Mouse (Mus musculus) neural tube, embryonic 12.5 days (tissue): ENCODE measurements around the gene Usp30. TPM values are rescaled to one million over a fixed set of nuclear protein-coding genes. Genes with fewer than 3 reads are reported as not detected.

Experiments used
- ATAC-seq: fragments of 200-750 bp; cut with Nextera tagmentation; 2 replicates; pipeline ENCODE4 v1.8.0; 2017; ENCODE audit warnings: low read depth, mild to moderate bottlenecking, moderate TSS enrichment, moderate library complexity; ENCODE audit not compliant: low FRiP score
- H3K27ac ChIP-seq: fragments of 300-500 bp; sonication (generic); 2 replicates; pipeline ENCODE4 v1.5.1; 2016
- H3K27me3 ChIP-seq: fragments of 300-500 bp; sonication (generic); replicated peaks from 2 replicates; pipeline ENCODE4 v1.6.1; 2016; ENCODE audit warnings: mild to moderate bottlenecking
- H3K36me3 ChIP-seq: fragments of 300-500 bp; sonication (generic); 2 replicates; pipeline ENCODE4 v1.6.1; 2016; ENCODE audit warnings: mild to moderate bottlenecking
- H3K4me1 ChIP-seq: fragments of 300-500 bp; sonication (generic); 2 replicates; pipeline ENCODE4 v1.6.1; 2016
- H3K4me2 ChIP-seq: fragments of 300-500 bp; sonication (generic); replicated peaks from 2 replicates; pipeline ENCODE4 v1.6.1; 2016; ENCODE audit warnings: mild to moderate bottlenecking
- H3K4me3 ChIP-seq: fragments of 300-500 bp; sonication (generic); 2 replicates; pipeline ENCODE4 v1.5.1; 2016
- H3K9ac ChIP-seq: fragments of 300-500 bp; sonication (generic); 2 replicates; pipeline ENCODE4 v1.6.1; 2016; ENCODE audit warnings: mild to moderate bottlenecking
- H3K9me3 ChIP-seq: fragments of 300-500 bp; sonication (generic); 2 replicates; pipeline ENCODE4 v1.6.1; 2016; ENCODE audit warnings: mild to moderate bottlenecking
- WGBS: fragments of 180-500 bp; shearing (Covaris S2); methylation state at CpG from one replicate; pipeline ENCODE4 v1.1.7; 2016; 5-methylcytosine and 5-hydroxymethylcytosine counted together
- polyA plus RNA-seq: library from polyadenylated mRNA; unstranded; fragments of >200 nt; fragmentation: Nextera tagmentation; extraction: Ambion mirVana; gene quantifications from 2 replicates; pipeline ENCODE4 v1.2.1, GENCODE M21; 2016

The Usp30 gene
- polyA plus RNA-seq, 1 experiment from 2014 or later, result 18.4 TPM

DNA sequence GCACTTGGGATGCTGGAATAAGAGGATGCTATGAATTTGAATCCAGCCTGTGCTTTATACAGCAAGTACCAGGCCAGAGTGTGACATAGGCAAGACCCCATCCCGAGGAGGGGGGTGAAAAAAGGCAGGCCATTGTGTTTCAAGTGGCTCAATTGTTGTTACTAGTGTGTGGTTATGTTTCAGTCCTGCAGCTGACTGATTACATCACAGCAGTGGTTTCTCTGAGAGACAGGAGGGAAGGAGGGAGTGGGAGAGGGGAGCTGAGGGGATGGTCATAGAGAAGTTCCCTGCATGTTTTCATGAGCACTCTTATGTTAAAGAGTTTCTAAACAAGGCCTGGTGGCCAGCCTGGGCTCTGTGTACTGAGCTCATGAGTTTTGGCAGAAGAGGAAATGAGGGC lies 37.5 kb downstream of the Usp30 start:
- Histone ChIP-seq H3K36me3 (peaks cover 42% of the 10 kb centered on the region), H3K4me2 (no peak overlapping the region), H3K9me3 (no peaks in the 10 kb centered on the region), H3K27me3 (no peaks in the 10 kb centered on the region), H3K9ac (no peak overlapping the region), H3K4me1 (peaks cover 12% of the 10 kb centered on the region), H3K4me3 (no peak overlapping the region), H3K27ac (no peak overlapping the region)
- ATAC-seq, result no peak
- WGBS, result 74% methylated on average over 1 of the region's 1 CpGs

DNA sequence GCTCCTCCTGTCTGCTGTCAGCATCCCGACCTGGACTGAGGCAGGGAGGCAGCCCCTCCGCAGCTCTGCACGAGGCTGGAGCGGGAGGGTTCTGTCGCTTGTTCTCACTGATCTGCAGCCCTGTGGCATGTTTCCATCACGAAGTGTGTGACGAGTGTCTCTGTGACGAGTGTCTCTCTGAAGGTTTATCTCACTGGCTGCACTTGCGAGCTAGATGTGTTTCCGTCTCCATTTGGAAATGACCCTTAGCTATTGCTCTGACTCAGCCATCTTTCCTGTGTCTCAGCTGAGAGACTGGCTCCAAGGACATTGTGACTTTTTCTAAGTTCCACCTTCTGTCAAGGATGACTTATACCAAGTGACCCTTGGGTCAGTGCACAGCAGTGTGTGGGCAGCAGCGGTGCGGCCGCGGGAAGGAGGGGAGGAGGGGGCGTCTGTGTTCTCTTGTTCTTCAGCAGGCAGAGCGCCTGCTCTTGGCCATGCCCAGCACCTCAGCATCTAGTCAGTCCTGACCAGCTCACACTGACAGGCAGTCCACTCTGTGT lies 41.2 kb downstream of the Usp30 start:
- Histone ChIP-seq H3K4me2 (no peak overlapping the region), H3K36me3 (peaks cover 79% of the 10 kb centered on the region), H3K27ac (no peak overlapping the region), H3K4me1 (no peaks in the 10 kb centered on the region), H3K9ac (no peak overlapping the region), H3K9me3 (0 out of 2 replicates have a peak, but pooled peaks cover 3% of the 10 kb centered on the region), H3K4me3 (no peak overlapping the region), H3K27me3 (no peaks in the 10 kb centered on the region)
- WGBS, result 79% methylated on average over 16 of the region's 16 CpGs
- no peak for ATAC-seq

DNA sequence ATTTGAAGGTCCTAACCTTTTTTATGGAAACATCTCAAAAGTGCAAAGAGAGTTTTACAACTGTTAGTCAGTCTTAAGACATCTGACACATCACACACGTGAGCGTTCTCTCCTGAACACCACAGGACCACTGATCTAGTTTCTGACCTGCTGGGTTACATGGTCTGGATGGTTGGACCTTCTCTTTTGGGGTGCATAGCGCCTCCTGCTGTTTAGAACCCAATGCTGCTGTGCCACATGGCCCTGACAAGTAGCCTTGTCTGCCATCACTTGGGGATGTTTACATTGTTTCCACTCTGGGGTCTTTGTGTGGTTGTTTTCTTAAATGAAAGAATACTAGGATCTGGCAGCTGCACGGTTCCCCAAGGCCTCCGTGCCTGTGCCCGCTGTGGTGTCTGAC lies 48.1 kb downstream of the Usp30 start:
- no peak overlapping the region for H3K9ac ChIP-seq
- H3K36me3 ChIP-seq, result peaks cover 89% of the 10 kb centered on the region
- no peak for ATAC-seq
- H3K4me3 ChIP-seq, result no peak overlapping the region
- WGBS, result 84% methylated on average over 6 of the region's 6 CpGs
- H3K27ac ChIP-seq, result no peak overlapping the region
- 0 out of 2 replicates have a peak, but pooled peaks cover 3% of the 10 kb centered on the region for H3K9me3 ChIP-seq
- H3K4me1 ChIP-seq, result no peaks in the 10 kb centered on the region
- no peaks in the 10 kb centered on the region for H3K27me3 ChIP-seq
- no peak overlapping the region for H3K4me2 ChIP-seq

GRCm38 (mm10) chr5:114115030-114115429 lies 49.8 kb downstream of the Usp30 start:
- peaks cover 89% of the 10 kb centered on the region for H3K36me3 ChIP-seq
- H3K4me3 ChIP-seq, result no peak overlapping the region
- no peaks in the 10 kb centered on the region for H3K4me1 ChIP-seq
- H3K27me3 ChIP-seq, result no peaks in the 10 kb centered on the region
- ATAC-seq, result no peak
- H3K9me3 ChIP-seq, result no peaks in the 10 kb centered on the region
- no peak overlapping the region for H3K27ac ChIP-seq
- H3K9ac ChIP-seq, result no peak overlapping the region
- H3K4me2 ChIP-seq, result no peak overlapping the region
- WGBS, result 88% methylated on average over 5 of the region's 5 CpGs

DNA sequence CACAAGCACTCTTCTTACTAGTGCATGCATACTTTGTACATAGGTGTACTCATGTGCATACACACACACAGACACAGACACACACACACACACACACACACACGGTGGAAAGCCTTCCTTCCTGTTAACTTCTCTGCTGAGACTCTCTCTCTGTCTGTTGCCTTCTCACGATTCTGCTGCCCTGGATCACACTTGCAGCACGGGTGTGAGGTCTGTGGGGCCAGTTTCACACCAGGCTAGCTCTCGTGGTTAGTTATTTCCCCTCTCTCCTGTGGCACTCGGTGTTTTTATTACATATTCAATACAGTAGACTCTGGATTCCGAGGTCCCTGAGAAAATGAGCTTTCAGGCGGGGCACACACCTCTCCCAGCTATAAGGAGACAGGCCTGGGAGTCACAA lies 51.3 kb downstream of the Usp30 start:
- no peak overlapping the region for H3K27ac ChIP-seq
- no peak overlapping the region for H3K9ac ChIP-seq
- no peak overlapping the region for H3K4me2 ChIP-seq
- no peaks in the 10 kb centered on the region for H3K4me1 ChIP-seq
- H3K4me3 ChIP-seq, result no peak overlapping the region
- H3K9me3 ChIP-seq, result no peaks in the 10 kb centered on the region
- 85% methylated on average over 7 of the region's 7 CpGs for WGBS
- no peak for ATAC-seq
- H3K36me3 ChIP-seq, result peaks cover 91% of the 10 kb centered on the region
- H3K27me3 ChIP-seq, result no peaks in the 10 kb centered on the region

DNA sequence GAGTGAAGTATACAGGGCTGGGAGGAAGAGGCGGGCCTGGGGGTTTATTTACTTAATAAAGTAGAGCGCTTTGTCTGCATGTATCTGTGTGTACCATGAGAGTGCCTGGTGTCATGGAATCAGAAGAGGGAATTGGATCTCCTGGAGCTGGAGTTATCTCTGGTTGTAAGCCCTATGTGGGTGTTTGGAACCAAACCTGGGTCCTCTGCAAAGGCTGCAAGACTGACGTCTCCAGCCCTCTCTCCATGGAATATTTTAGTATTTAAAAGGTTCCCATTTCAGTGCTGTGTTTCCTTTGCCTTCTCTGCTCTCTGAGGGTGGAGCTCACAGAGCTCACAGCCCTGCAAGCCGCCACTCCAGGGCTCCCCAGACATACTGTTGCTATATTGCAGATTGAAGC lies 54.5 kb downstream of the Usp30 start:
- Histone ChIP-seq H3K9ac (no peak overlapping the region), H3K4me3 (no peak overlapping the region), H3K9me3 (no peaks in the 10 kb centered on the region), H3K36me3 (peaks cover 90% of the 10 kb centered on the region), H3K4me2 (no peak overlapping the region), H3K4me1 (no peaks in the 10 kb centered on the region), H3K27ac (no peak overlapping the region), H3K27me3 (no peaks in the 10 kb centered on the region)
- WGBS, result 89% methylated on average over 4 of the region's 4 CpGs
- no peak for ATAC-seq

GRCm38 (mm10) chr5:114126008-114126407 lies 60.7 kb downstream of the Usp30 start:
- ATAC-seq, result no peak
- H3K27ac ChIP-seq, result no peak overlapping the region
- H3K4me3 ChIP-seq, result no peak overlapping the region
- WGBS, result 90% methylated on average over 3 of the region's 3 CpGs
- no peak overlapping the region for H3K9ac ChIP-seq
- H3K36me3 ChIP-seq, result peaks cover 41% of the 10 kb centered on the region
- H3K4me1 ChIP-seq, result no peaks in the 10 kb centered on the region
- H3K4me2 ChIP-seq, result no peak overlapping the region
- no peaks in the 10 kb centered on the region for H3K9me3 ChIP-seq
- no peaks in the 10 kb centered on the region for H3K27me3 ChIP-seq

- WGBS, result 87% methylated on average over 7 of the region's 7 CpGs
- H3K27me3 ChIP-seq, result no peaks in the 10 kb centered on the region
- peak overlapping the region; percentile 95 for H3K4me2 ChIP-seq
- ATAC-seq, result no peak
- H3K9me3 ChIP-seq, result no peaks in the 10 kb centered on the region
- H3K36me3 ChIP-seq, result peaks cover 34% of the 10 kb centered on the region
- H3K4me1 ChIP-seq, result peaks cover 6% of the 10 kb centered on the region
- H3K27ac ChIP-seq, result no peak overlapping the region
- H3K9ac ChIP-seq, result peak overlapping the region; percentile 68; the same call in 1 of the 2 replicates
- H3K4me3 ChIP-seq, result no peak overlapping the region; the same call in 1 of the 2 replicates
Observed at GRCm38 (mm10) chr5:114126499-114127244, 61.4 kb downstream of the Usp30 start.

GRCm38 (mm10) chr5:114127374-114128349 lies 62.4 kb downstream of the Usp30 start, which contains the start of gene Alkbh2:
Gene Alkbh2, minus strand, starts transcription at chr5:114128218.
- WGBS, result under 1% methylated on average over 68 of the region's 69 CpGs
- ATAC-seq, result peak; percentile 41
- no peaks in the 10 kb centered on the region for H3K9me3 ChIP-seq

DNA sequence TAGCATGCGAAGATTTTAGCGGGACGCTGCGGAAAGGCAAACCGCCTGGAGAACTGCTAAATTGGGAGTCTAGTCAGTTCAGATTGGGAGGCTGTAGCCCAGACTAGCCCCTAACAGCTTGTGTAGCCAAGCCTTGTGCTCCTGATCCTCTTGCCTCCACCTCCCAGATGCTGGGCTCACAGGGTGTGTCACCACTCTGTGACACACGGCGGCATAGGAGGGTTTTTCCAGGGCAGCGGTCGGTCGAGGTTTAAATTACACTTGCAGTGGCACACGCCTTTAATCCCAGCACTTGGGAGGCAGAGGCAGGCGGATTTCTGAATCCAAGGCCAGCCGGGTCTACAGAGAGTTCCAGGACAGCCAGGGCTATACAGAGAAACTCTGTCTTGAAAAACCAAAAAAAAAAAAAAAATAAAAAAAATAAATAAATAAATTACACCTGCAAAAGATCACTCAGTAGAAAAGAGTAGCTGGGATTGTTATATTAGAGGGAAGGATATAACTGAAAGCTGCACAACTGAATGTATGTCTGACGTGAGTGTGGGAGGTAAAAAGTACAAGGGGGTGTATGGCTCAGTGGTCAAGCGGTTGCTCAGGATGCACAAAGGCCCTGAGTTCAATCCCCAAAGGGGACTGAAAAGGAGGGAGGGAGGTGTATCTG lies 64.4 kb downstream of the Usp30 start:
- peaks cover 15% of the 10 kb centered on the region for H3K4me1 ChIP-seq
- H3K4me2 ChIP-seq, result peak overlapping the region; percentile 90
- 80% methylated on average over 15 of the region's 15 CpGs for WGBS
- peak overlapping the region; percentile 70; the same call in 1 of the 2 replicates for H3K4me3 ChIP-seq
- no peak overlapping the region for H3K27ac ChIP-seq
- H3K27me3 ChIP-seq, result no peaks in the 10 kb centered on the region
- ATAC-seq, result no peak
- H3K9me3 ChIP-seq, result no peaks in the 10 kb centered on the region
- H3K9ac ChIP-seq, result no peak overlapping the region
- H3K36me3 ChIP-seq, result peaks cover 7% of the 10 kb centered on the region; the same call in 1 of the 2 replicates

More at GRCm38 (mm10) chr5:114127374-114128349, 62.4 kb downstream of the Usp30 start, which contains the start of gene Alkbh2:
- Histone ChIP-seq H3K27ac (peak within 1 kb of the TSS; percentile 21), H3K9ac (peak within 1 kb of the TSS; percentile 68), H3K27me3 (no peaks in the 10 kb centered on the region), H3K4me3 (peak within 1 kb of the TSS; percentile 55), H3K4me1 (peaks cover 15% of the 10 kb centered on the region), H3K36me3 (peaks cover 24% of the 10 kb centered on the region), H3K4me2 (peak within 1 kb of the TSS; percentile 95)

- Histone ChIP-seq H3K4me1 (peaks cover 15% of the 10 kb centered on the region), H3K27me3 (no peaks in the 10 kb centered on the region), H3K9ac (peak within 1 kb of the TSS; percentile 63), H3K9me3 (no peaks in the 10 kb centered on the region), H3K36me3 (peaks cover 7% of the 10 kb centered on the region; the same call in 1 of the 2 replicates), H3K4me3 (peak within 1 kb of the TSS; percentile 70), H3K4me2 (peak within 1 kb of the TSS; percentile 90), H3K27ac (no peak within 1 kb of the TSS)
- peak; percentile 61 for ATAC-seq
- under 1% methylated on average over 29 of the region's 29 CpGs for WGBS
Observed at GRCm38 (mm10) chr5:114130211-114130605, 64.9 kb downstream of the Usp30 start, which contains the start of gene Ung. Gene Ung, plus strand, starts transcription at chr5:114130386.
